Mouse (Mus musculus) midbrain, embryonic 16.5 days (tissue): ENCODE measurements around the gene Pstpip1. TPM values are rescaled to one million over a fixed set of nuclear protein-coding genes. Genes with fewer than 3 reads are reported as not detected.

Experiments used
- ATAC-seq: fragments of 200-750 bp; cut with Nextera tagmentation; 2 replicates; pipeline ENCODE4 v1.8.0; 2017; ENCODE audit warnings: moderate TSS enrichment
- H3K27ac ChIP-seq: fragments of 300-500 bp; sonication (generic); 2 replicates; pipeline ENCODE4 v1.5.1; 2014; ENCODE audit warnings: mild to moderate bottlenecking, low read length, mixed read lengths
- H3K27me3 ChIP-seq: fragments of 300-500 bp; sonication (generic); 2 replicates; pipeline ENCODE4 v1.6.1; 2014; ENCODE audit warnings: low read depth, low read length, mixed read lengths; ENCODE audit not compliant: control insufficient read depth, insufficient read depth
- H3K36me3 ChIP-seq: fragments of 300-500 bp; sonication (generic); 2 replicates; pipeline ENCODE4 v1.6.1; 2014; ENCODE audit warnings: mild to moderate bottlenecking, low read length, moderate library complexity, mixed read lengths; ENCODE audit not compliant: control insufficient read depth, insufficient read depth
- H3K4me1 ChIP-seq: fragments of 300-500 bp; sonication (generic); 2 replicates; pipeline ENCODE4 v1.6.1; 2014; ENCODE audit warnings: mild to moderate bottlenecking, low read length, mixed read lengths; ENCODE audit not compliant: control insufficient read depth, insufficient read depth
- H3K4me2 ChIP-seq: fragments of 300-500 bp; sonication (generic); 2 replicates; pipeline ENCODE4 v1.6.1; 2014; ENCODE audit warnings: mild to moderate bottlenecking, low read length, mixed read lengths
- H3K4me3 ChIP-seq: fragments of 300-500 bp; sonication (generic); 2 replicates; pipeline ENCODE4 v1.5.1; 2014; ENCODE audit warnings: low read depth, mild to moderate bottlenecking, low read length, moderate library complexity, mixed read lengths
- H3K9ac ChIP-seq: fragments of 300-500 bp; sonication (generic); 2 replicates; pipeline ENCODE4 v1.6.1; 2014; ENCODE audit warnings: low read depth, low read length, mixed read lengths
- H3K9me3 ChIP-seq: fragments of 300-500 bp; sonication (generic); replicated peaks from 2 replicates; pipeline ENCODE4 v1.6.1; 2014; ENCODE audit warnings: mild to moderate bottlenecking, low read length, mixed read lengths; ENCODE audit not compliant: control insufficient read depth, poor library complexity, severe bottlenecking
- WGBS: fragments of 180-500 bp; shearing (Covaris S2); extraction: QIAGEN DNeasy Blood & Tissue Kit; methylation state at CpG from one replicate; pipeline ENCODE4 v1.1.7; 2014; 5-methylcytosine and 5-hydroxymethylcytosine counted together
- polyA plus RNA-seq: library from polyadenylated mRNA; unstranded; fragments of >200 nt; fragmentation: Nextera tagmentation; extraction: Ambion mirVana; gene quantifications from 2 replicates; pipeline ENCODE4 v1.2.1, GENCODE M21; 2015

The Pstpip1 gene
- polyA plus RNA-seq, 1 experiment from 2014 or later: 0.50 TPM

DNA sequence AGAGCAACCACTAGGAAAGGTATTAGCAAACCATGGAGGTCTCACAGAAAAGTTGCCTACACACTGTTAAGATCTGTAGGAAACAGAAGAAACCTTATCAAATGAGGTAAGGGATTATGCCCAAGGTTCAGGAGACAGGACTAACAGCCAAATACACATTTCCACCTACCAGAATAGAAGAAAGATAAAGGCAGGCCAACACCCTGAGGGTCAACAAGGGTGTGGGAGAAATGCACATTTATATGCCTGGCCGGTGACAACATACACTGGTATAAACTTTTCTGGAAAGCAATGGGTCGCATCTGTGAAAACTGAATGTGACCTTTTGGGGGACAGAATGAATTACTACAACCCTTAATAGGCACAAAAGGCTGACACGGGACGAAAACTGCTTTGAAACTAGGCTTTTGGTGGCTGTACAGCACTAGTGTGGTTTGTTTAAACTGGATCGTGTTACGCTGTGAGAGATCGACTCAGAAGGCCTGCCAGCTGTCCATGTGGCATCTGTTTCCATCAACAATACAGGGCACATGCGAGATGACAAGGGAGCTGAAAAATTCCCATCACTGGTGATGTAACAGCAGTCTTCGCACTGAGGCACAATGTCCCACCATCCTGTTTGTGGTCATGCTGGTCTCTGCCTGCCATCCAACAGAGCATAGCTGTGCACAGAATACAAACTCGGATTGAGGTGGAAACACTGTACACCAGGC is 42.2 kb downstream of the Pstpip1 start:
- Histone ChIP-seq H3K4me1 (no peaks in the 10 kb centered on the region; the same call in 1 of the 2 replicates), H3K9ac (no peak overlapping the region), H3K27ac (no peak overlapping the region), H3K9me3 (no peaks in the 10 kb centered on the region), H3K27me3 (no peaks in the 10 kb centered on the region), H3K4me2 (no peak overlapping the region), H3K36me3 (peaks cover 40% of the 10 kb centered on the region), H3K4me3 (no peak overlapping the region)
- 85% methylated on average over 10 of the region's 10 CpGs for WGBS
- no peak for ATAC-seq

DNA sequence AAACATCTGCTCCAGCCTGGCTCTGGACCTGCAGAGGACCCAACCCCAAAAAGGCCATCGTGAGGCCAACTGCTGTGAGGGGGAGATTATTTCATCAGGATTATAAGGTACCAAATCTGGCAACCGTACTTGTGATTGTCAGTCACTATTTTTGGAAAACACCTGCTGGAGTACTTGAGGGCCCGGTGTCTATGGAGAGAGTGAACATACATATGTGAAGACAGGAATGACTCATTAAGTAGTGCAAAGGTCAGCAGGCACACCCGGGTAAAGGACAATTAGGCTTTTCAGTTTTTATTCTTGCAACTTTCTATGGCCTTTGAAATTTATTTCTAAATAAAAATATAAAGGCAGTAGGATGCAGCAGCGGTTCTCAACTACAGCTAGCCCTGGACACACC is 44.2 kb downstream of the Pstpip1 start:
- Histone ChIP-seq H3K27me3 (no peaks in the 10 kb centered on the region), H3K27ac (no peak overlapping the region), H3K4me3 (no peak overlapping the region), H3K4me2 (no peak overlapping the region), H3K36me3 (peaks cover 34% of the 10 kb centered on the region), H3K9me3 (no peaks in the 10 kb centered on the region), H3K4me1 (no peaks in the 10 kb centered on the region), H3K9ac (no peak overlapping the region)
- 86% methylated on average over 5 of the region's 5 CpGs for WGBS
- ATAC-seq: no peak

DNA sequence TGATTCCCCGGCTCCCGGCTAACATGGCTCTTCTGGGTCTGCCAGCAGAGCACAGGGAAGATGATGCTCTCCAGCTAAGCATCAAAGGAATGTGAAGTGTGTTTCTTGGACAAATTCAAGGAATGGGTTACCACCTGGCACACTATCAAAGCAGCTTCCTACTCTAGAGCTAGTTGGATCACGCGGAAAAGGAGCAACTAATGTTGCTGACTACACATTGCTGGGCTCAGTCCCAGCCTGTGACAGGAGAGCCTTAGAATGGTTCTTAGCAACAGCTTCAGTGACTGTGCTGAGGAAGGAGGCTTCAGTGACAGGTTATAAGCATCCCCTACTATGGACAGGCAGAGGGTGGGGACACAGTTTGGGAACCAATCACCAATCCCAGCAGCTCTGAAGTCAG is 44.9 kb downstream of the Pstpip1 start:
- Histone ChIP-seq H3K9me3 (no peaks in the 10 kb centered on the region), H3K9ac (no peak overlapping the region), H3K4me1 (no peaks in the 10 kb centered on the region), H3K36me3 (peaks cover 30% of the 10 kb centered on the region), H3K27ac (no peak overlapping the region), H3K4me3 (no peak overlapping the region), H3K27me3 (no peaks in the 10 kb centered on the region), H3K4me2 (no peak overlapping the region)
- 83% methylated on average over 4 of the region's 4 CpGs for WGBS
- ATAC-seq: no peak

DNA sequence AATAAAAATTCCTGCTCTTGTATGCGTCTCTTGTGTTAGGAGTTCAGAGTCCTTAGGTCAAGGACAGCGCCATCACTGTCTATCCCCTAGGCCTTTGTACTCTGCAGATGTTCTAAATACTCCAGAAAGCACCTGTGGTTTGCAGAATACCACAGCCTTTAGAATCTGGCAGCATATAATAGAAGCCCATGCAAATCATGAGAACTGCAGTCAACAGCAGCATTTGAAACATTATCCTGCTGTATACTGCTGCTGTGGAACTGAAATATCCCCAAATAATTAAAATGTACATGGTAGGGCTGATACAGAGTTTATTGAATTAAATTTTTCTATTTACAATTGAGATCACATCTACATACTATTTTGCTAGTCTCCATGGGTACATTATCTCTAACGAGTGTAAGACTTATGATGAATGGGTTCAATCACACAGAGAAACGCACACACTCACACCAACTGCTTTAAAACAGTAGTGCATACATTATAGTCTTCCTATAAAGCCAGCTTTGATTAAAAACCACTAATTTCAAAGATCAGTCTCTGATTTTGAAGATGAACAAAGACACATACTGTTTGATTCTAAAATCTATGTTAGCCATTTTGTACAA is 45.9 kb downstream of the Pstpip1 start:
- Histone ChIP-seq H3K9me3 (no peaks in the 10 kb centered on the region), H3K4me2 (no peak overlapping the region), H3K4me1 (no peaks in the 10 kb centered on the region), H3K4me3 (no peak overlapping the region), H3K27me3 (no peaks in the 10 kb centered on the region), H3K27ac (no peak overlapping the region), H3K9ac (no peak overlapping the region), H3K36me3 (peaks cover 30% of the 10 kb centered on the region)
- no peak for ATAC-seq
- 93% methylated on average over 4 of the region's 4 CpGs for WGBS

DNA sequence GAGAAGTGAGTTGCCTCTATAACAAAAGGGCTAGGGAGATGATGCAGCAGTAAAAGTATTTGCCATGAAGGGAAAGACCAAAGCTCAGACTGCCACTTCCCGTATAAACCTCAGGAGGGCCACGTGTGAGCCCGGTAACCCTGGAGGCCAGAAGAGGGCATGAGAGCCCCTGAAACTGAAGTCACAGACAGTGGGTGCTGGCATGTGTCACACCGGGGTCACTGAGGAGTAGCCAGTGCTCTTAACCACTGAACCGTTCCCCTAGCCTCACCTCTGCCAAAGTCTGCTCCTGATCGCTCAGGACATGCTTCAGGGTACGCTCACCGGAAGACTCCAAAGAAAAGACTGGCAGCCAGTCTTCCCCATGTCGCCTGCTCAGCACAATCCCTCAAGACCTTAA is 52.0 kb downstream of the Pstpip1 start:
- H3K4me3 ChIP-seq: no peak overlapping the region
- H3K36me3 ChIP-seq: peaks cover 23% of the 10 kb centered on the region
- no peak overlapping the region for H3K4me2 ChIP-seq
- 89% methylated on average over 9 of the region's 9 CpGs for WGBS
- no peaks in the 10 kb centered on the region for H3K9me3 ChIP-seq
- H3K27ac ChIP-seq: no peak overlapping the region
- no peak for ATAC-seq
- H3K4me1 ChIP-seq: no peaks in the 10 kb centered on the region
- no peaks in the 10 kb centered on the region for H3K27me3 ChIP-seq
- no peak overlapping the region for H3K9ac ChIP-seq

DNA sequence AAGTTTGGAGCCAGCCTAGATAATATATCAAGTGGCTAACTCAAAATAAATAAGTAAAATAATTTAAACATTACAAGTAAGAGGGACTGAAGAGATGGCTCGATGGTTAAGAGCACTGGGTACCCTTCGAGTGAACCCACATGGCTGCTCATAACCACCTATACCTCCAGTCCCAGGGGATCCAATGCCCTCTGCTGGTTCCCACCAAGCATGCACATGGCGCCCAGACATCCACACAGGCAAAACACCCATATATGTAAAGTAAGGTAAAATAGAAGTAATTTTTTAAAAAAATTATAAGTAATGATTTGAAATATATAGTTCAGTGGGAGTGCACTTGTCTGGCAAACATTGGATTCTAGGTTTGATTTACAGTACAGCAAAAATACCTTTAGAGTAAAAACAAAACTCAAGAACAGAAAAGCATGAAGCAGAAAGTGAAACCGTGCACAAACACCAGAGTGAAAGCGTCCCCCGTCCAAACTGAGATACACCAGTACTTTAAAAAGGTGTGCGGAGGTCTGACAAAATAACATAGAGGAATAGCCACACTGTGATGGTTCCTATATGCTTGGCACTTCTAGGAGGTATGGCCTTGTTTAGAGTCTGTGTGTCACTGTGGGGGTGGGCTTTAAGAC is 54.7 kb downstream of the Pstpip1 start:
- Histone ChIP-seq H3K9me3 (no peaks in the 10 kb centered on the region), H3K9ac (no peak overlapping the region), H3K4me2 (no peak overlapping the region), H3K36me3 (peaks cover 25% of the 10 kb centered on the region), H3K27ac (no peak overlapping the region), H3K27me3 (no peaks in the 10 kb centered on the region), H3K4me3 (no peak overlapping the region), H3K4me1 (no peaks in the 10 kb centered on the region)
- no peak for ATAC-seq
- 96% methylated on average over 7 of the region's 7 CpGs for WGBS

DNA sequence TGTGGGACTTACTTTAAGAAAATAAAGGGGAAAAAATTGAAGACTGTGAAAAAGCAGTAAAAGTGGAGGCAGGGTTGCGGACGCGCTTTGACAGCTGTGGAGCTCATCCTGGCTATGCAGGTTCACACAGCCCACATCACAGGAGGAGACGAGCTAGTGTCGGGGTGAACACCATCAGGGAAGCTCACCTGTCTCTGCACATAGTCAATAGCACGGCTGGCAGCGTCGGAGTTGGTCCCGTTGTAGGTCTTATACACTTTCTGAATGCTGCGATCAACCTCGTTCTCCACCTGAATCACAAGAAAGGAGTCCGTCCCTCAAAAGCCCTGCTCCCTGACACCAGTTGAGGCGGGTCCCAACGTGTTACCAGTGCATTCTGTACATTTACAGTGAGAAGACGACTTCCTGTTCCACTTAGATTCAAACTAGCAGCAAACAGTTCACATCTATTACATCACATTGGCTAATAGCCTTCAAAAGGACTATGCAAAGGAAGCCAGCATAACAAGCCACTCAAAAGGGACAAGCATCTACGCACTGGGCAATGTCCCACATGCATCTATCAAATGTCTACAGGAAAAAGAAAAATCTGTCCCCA is 56.7 kb downstream of the Pstpip1 start:
- ATAC-seq: no peak
- Histone ChIP-seq H3K27me3 (no peaks in the 10 kb centered on the region), H3K9ac (no peak overlapping the region), H3K9me3 (no peaks in the 10 kb centered on the region), H3K36me3 (peaks cover 25% of the 10 kb centered on the region), H3K4me1 (no peaks in the 10 kb centered on the region), H3K27ac (no peak overlapping the region), H3K4me2 (no peak overlapping the region), H3K4me3 (no peak overlapping the region)
- 95% methylated on average over 16 of the region's 16 CpGs for WGBS

DNA sequence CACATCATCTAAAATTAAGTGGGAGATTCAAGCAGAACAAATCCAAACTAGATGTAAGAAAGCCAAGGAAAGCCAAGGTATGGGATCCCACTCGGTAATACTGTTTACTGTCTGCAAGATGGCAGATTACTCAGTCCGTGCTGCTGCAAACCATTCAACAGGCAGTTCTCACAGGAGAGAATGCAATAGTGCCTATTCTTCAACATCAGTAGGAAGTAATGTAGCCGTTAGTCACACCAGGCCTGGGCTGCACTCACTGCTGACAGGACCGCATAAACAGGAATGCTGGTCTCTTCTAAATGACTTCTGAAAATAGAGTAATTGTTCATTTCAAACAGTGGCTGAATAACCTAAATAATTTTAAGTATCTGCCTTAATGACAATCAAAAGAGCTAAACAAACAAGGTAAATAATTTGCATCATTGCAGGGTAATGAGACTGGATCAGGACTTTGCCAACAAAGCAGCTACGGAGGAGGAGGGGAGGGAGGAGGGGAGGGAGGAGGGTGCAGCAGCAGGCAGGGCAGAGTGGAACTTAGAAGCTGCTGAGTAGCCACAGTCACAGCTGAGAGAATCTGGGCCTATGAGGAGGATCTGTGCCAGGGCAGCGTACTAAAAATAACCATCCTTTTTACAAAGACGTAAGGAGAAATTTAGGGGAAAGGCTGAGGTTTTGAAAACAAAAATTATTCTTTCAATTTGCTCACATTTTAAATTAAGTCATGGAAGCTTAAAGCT is 62.2 kb downstream of the Pstpip1 start:
- H3K4me2 ChIP-seq: no peak overlapping the region
- H3K4me3 ChIP-seq: no peak overlapping the region
- H3K27me3 ChIP-seq: no peaks in the 10 kb centered on the region
- 0 out of 2 replicates have a peak, but pooled peaks cover under 1% of the 10 kb centered on the region for H3K36me3 ChIP-seq
- no peaks in the 10 kb centered on the region for H3K9me3 ChIP-seq
- peaks cover 12% of the 10 kb centered on the region for H3K4me1 ChIP-seq
- 43% methylated on average over 7 of the region's 7 CpGs for WGBS
- no peak overlapping the region for H3K9ac ChIP-seq
- ATAC-seq: peak; percentile 72; the same call in 1 of the 2 replicates
- no peak overlapping the region for H3K27ac ChIP-seq
